In genomic region chr19:56346016-56346415, GRCm38 (mm10) we compare ENCODE assay signal across 8 mouse cellular contexts. TPM values are rescaled to one million over a fixed set of nuclear protein-coding genes. Genes with fewer than 3 reads are reported as not detected.
DNase-seq lines count a peak whose midpoint lies in the region; ATAC-seq and TF ChIP-seq lines count a peak whose summit lies in the region.
"Had no signal": no experiment of that assay in that cellular context is flagged by ENCODE, and none has a peak within 500 bp of the region (broad histone marks: within the 10 kb centered on the region; RNA-seq: fewer than 3 reads in every experiment).

No protein-coding gene starts in this region.

- no peak overlapping the region for H3K27ac ChIP-seq in kidney, adult 2 months (ENCODE audit: insufficient read depth, low read depth, low read length)
- no peak overlapping the region for H3K27ac ChIP-seq in kidney, embryonic 14.5 days (ENCODE audit: low read depth, low read length)
- no peak overlapping the region for H3K27ac ChIP-seq in testis, adult 2 months (ENCODE audit: control insufficient read depth, insufficient read depth, low read depth, low read length)
- H3K27ac ChIP-seq in stomach, postnatal 0 days (replicated peaks) = no peak overlapping the region
- H3K27ac ChIP-seq: forebrain, embryonic 15.5 days had no signal

- H3K9me3 ChIP-seq in kidney, embryonic 14.5 days (ENCODE audit: control insufficient read depth, low read length) = no peaks in the 10 kb centered on the region
- no peaks in the 10 kb centered on the region for H3K9me3 ChIP-seq in stomach, postnatal 0 days (ENCODE audit: control insufficient read depth, low read length)
- H3K9me3 ChIP-seq: forebrain, embryonic 15.5 days had no signal

- DNase-seq in kidney, adult 2 months = peak; percentile 44
- DNase-seq in testis, postnatal 10 days (ENCODE audit: low spot score) = no peak
- peak; percentile 69 for DNase-seq in brain, adult 2 months (ENCODE audit: low read depth, low spot score)
- no peak for DNase-seq in stomach, postnatal 0 days (ENCODE audit: low spot score)
- no peak for DNase-seq in Muller cell, postnatal 12 days (ENCODE audit: inconsistent ontology term)

- no peaks in the 10 kb centered on the region for H3K4me1 ChIP-seq in kidney, adult 2 months (ENCODE audit: control insufficient read depth, insufficient read depth, low read length)
- peaks cover 3% of the 10 kb centered on the region; the same call in 1 of the 2 replicates for H3K4me1 ChIP-seq in kidney, embryonic 14.5 days (ENCODE audit: control insufficient read depth, insufficient read depth, low read length)
- no peaks in the 10 kb centered on the region; the same call in 1 of the 2 replicates for H3K4me1 ChIP-seq in testis, adult 2 months (ENCODE audit: control insufficient read depth, insufficient read depth, low read length)
- H3K4me1 ChIP-seq in stomach, postnatal 0 days (replicated peaks; ENCODE audit: control insufficient read depth, insufficient read depth) = no peaks in the 10 kb centered on the region

- WGBS in kidney, adult 2 months = 61% methylated on average over 3 of the region's 3 CpGs
- 75% methylated on average over 3 of the region's 3 CpGs for WGBS in kidney, embryonic 14.5 days
- WGBS in stomach, postnatal 0 days = 67% methylated on average over 3 of the region's 3 CpGs

- H3K4me2 ChIP-seq in kidney, embryonic 14.5 days (replicated peaks; ENCODE audit: low read depth, low read length) = no peak overlapping the region
- no peak overlapping the region for H3K4me2 ChIP-seq in stomach, postnatal 0 days (replicated peaks; ENCODE audit: low read depth)

- peak; percentile 72 for TF ChIP-seq CTCF in kidney, adult 2 months (conservative IDR thresholded peaks at IDR 0.05; ENCODE audit: insufficient read depth, insufficient read length, low read depth, low read length)
- TF ChIP-seq CTCF in testis, adult 2 months (IDR thresholded peaks at IDR 0.05; ENCODE audit: control insufficient read depth, insufficient read depth, insufficient replicate concordance, low read depth, low read length) = 0 out of 2 replicates have a peak, but pooled peaks have one; percentile 8
- peak; percentile 77 for TF ChIP-seq CTCF in stomach, postnatal 0 days (IDR thresholded peaks at IDR 0.05; ENCODE audit: low read depth)

- H3K9ac ChIP-seq in kidney, embryonic 14.5 days (ENCODE audit: low read depth, low read length) = no peak overlapping the region
- H3K9ac ChIP-seq in stomach, postnatal 0 days (ENCODE audit: low read length) = no peak overlapping the region
- H3K9ac ChIP-seq: forebrain, embryonic 15.5 days had no signal

- no peaks in the 10 kb centered on the region for H3K27me3 ChIP-seq in kidney, adult 2 months (replicated peaks; ENCODE audit: control insufficient read depth, insufficient read depth, low read length)
- H3K27me3 ChIP-seq in kidney, embryonic 14.5 days (ENCODE audit: control insufficient read depth, insufficient read depth, low read length) = no peaks in the 10 kb centered on the region
- no peaks in the 10 kb centered on the region for H3K27me3 ChIP-seq in testis, adult 2 months (ENCODE audit: control insufficient read depth, insufficient read depth, low read length)
- H3K27me3 ChIP-seq in stomach, postnatal 0 days (ENCODE audit: control insufficient read depth, insufficient read depth, low read length) = no peaks in the 10 kb centered on the region
- H3K27me3 ChIP-seq: forebrain, embryonic 15.5 days had no signal

- no peak overlapping the region for H3K4me3 ChIP-seq in kidney, adult 2 months (ENCODE audit: insufficient read depth, low read depth, low read length)
- no peak overlapping the region for H3K4me3 ChIP-seq in kidney, embryonic 14.5 days (ENCODE audit: low read length)
- no peak overlapping the region for H3K4me3 ChIP-seq in testis, adult 2 months (ENCODE audit: control insufficient read depth, low read depth, low read length)
- no peak overlapping the region for H3K4me3 ChIP-seq in stomach, postnatal 0 days (ENCODE audit: low read depth, low read length)
- H3K4me3 ChIP-seq: forebrain, embryonic 15.5 days had no signal

- H3K36me3 ChIP-seq in kidney, adult 2 months (ENCODE audit: control insufficient read depth, insufficient read depth, low read length) = no peaks in the 10 kb centered on the region
- no peaks in the 10 kb centered on the region for H3K36me3 ChIP-seq in kidney, embryonic 14.5 days (ENCODE audit: control insufficient read depth, insufficient read depth, low read length)
- no peaks in the 10 kb centered on the region for H3K36me3 ChIP-seq in testis, adult 2 months (ENCODE audit: control insufficient read depth, insufficient read depth, low read length)
- no peaks in the 10 kb centered on the region for H3K36me3 ChIP-seq in stomach, postnatal 0 days (ENCODE audit: control insufficient read depth, insufficient read depth, low read length)
- H3K36me3 ChIP-seq: forebrain, embryonic 15.5 days had no signal

- TF ChIP-seq POLR2A in kidney, adult 2 months (IDR thresholded peaks at IDR 0.05; ENCODE audit: low read depth, low read length) = no peak
- no peak for TF ChIP-seq POLR2A in testis, adult 2 months (IDR thresholded peaks at IDR 0.05; ENCODE audit: control insufficient read depth, low read depth, low read length)

- no peak for TF ChIP-seq EP300 in stomach, postnatal 0 days (optimal IDR thresholded peaks at IDR 0.05)

- ATAC-seq in kidney, embryonic 14.5 days (ENCODE audit: low FRiP score, low TSS enrichment) = no peak
- ATAC-seq in stomach, postnatal 0 days (ENCODE audit: low FRiP score, low TSS enrichment) = no peak
- ATAC-seq: forebrain, embryonic 15.5 days had no signal

RNA-seq across cellular contexts. Expression of gene Nrap, which starts 43.8 kb away (rescaled TPM):
- 1.1 and 5.0 TPM in 2 replicates for polyA plus RNA-seq in kidney, adult 2 months (2012; rRNA removed)
- polyA plus RNA-seq in kidney, embryonic 14.5 days (2014; fragmentation: Nextera tagmentation; extraction: Ambion mirVana) = 0.19 TPM in 1 of 2 replicates, not detected in the other
- polyA plus RNA-seq in testis, adult 2 months (2012; rRNA removed) = 0.07 and 0.13 TPM in 2 replicates
- 0.33 and 0.41 TPM in 2 replicates for polyA plus RNA-seq in stomach, postnatal 0 days (2015; fragmentation: Nextera tagmentation; extraction: Ambion mirVana)

RNA-seq across cellular contexts. Expression of gene Casp7, which starts 50.9 kb away (rescaled TPM):
- 12.0 and 12.4 TPM in 2 replicates for polyA plus RNA-seq in kidney, adult 2 months (2012; rRNA removed)
- 24.3 and 28.3 TPM in 2 replicates for polyA plus RNA-seq in kidney, embryonic 14.5 days (2014; fragmentation: Nextera tagmentation; extraction: Ambion mirVana)
- 1.7 and 2.3 TPM in 2 replicates for polyA plus RNA-seq in testis, adult 2 months (2012; rRNA removed)
- 17.9 and 20.8 TPM in 2 replicates for polyA plus RNA-seq in stomach, postnatal 0 days (2015; fragmentation: Nextera tagmentation; extraction: Ambion mirVana)

RNA-seq across cellular contexts. Expression of gene Habp2, which starts 59.1 kb away (rescaled TPM):
- polyA plus RNA-seq in kidney, adult 2 months (2012; rRNA removed) = 303 and 362 TPM in 2 replicates
- polyA plus RNA-seq in kidney, embryonic 14.5 days (2014; fragmentation: Nextera tagmentation; extraction: Ambion mirVana) = 12.7 and 20.4 TPM in 2 replicates
- 0.13 TPM in 1 of 2 replicates, not detected in the other for polyA plus RNA-seq in testis, adult 2 months (2012; rRNA removed)
- 28.9 and 29.1 TPM in 2 replicates for polyA plus RNA-seq in stomach, postnatal 0 days (2015; fragmentation: Nextera tagmentation; extraction: Ambion mirVana)
- polyA plus RNA-seq: forebrain, embryonic 15.5 days had no signal

Comparison
In these comparisons a context has a peak if more than half of its experiments do, and no peak if none do; other contexts are left out.
1. DNase-seq: peak in kidney, adult 2 months (single experiment) and brain, adult 2 months (single experiment); none in testis, postnatal 10 days (single experiment), stomach, postnatal 0 days (single experiment) and Muller cell, postnatal 12 days (single experiment).
2. CTCF ChIP-seq: peak in every context shown above with its lines; median percentile 77 in stomach, postnatal 0 days; 72 in kidney, adult 2 months; 8 in testis, adult 2 months.
3. RNA of gene Habp2, which starts 59.1 kb away (polyA plus RNA-seq): 303 to 362 TPM in kidney, adult 2 months, 28.9 to 29.1 TPM in stomach, postnatal 0 days and 12.7 to 20.4 TPM in kidney, embryonic 14.5 days; 0.13 TPM in testis, adult 2 months; every median in the first group is over 10 times any median in the second.